Mouse (Mus musculus): ENCODE results near the gene Fam168b. TPM values are rescaled to one million over a fixed set of nuclear protein-coding genes. Genes with fewer than 3 reads are reported as not detected.

Fam168b gene
- polyA plus RNA-seq, 1 experiment from 2014 or later, result 65.7 TPM

DNA sequence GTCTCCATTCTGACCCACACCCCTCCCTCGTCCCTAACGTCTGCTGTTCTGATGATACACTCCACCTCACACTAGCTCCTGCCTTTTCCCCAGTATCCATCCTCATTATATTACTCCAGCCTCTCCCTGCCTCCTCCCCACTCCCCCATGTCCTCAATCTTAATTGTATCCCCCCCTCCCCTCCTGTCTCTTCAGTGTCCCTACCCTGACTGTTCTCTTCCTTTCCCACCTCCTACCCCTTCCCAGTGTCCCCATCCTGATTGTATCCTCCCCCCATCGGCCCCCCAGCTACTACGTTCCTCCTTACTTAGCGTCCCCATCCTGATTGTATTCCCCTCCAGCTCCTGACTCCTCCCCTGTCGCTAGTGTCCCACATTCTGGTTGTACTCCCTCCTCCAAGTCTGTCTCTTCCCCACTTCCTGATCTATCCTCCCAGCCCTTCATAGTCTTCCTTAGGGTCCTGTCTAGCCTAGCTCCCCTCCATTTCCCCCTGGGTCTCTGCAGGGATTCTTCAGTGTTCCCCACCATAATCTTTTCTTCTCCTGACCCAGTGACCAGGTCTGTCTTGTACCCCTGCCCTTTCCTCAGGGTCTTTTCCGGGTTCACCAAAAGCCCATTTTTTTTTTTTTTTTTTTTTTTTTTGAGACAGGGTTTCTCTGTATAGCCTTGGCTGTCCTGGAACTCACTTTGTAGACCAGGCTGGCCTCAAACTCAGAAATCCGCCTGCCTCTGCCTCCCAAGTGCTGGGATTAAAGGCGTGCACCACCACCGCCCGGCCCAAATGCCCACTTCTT, 7.7 kb upstream of the Fam168b start:
- H3K4me1 ChIP-seq (replicated peaks), result peaks cover 26% of the 10 kb centered on the region
- H3K4me2 ChIP-seq, result peak overlapping the region; percentile 86
- H3K9me3 ChIP-seq (replicated peaks), result no peaks in the 10 kb centered on the region
- H3K4me3 ChIP-seq, result peak overlapping the region; percentile 92
- peak overlapping the region; percentile 97 for H3K9ac ChIP-seq
- H3K36me3 ChIP-seq, result no peaks in the 10 kb centered on the region
- H3K27ac ChIP-seq (ENCODE audit: poor library complexity, severe bottlenecking), result no peak overlapping the region
- peak; percentile 58 for ATAC-seq (ENCODE audit: insufficient number of reproducible peaks, low FRiP score)
- WGBS, result 46% methylated on average over 11 of the region's 11 CpGs
- H3K27me3 ChIP-seq (replicated peaks), result no peaks in the 10 kb centered on the region

DNA sequence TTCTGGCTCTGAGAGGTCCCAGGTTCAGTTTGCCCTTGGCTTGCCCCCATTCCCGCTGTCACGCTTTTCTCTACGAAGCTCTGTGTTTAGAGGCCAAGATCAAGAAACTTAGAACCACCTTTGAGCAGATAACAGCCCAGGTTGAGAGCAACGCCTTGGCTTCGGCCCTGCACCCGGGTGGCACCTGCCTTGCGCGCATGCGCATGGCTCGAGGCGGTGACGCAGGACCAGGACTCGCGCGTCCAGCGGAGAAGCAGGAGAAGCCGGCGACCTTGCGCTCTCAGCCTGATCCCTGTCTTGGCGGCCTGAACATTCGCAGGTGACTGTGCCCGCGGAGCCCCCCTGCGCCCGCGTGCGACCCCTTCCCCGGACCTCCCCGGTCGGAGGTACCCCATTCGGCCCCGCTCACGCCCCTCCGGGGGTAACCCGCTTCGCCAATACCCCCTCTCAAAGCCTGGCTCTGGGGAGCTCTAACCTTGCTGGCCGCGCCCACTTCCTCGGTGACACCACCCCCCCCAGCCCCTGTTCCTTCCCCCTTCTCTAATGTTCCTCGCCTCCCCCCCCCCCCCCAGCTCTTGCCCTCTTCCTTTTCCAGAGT, 7.0 kb upstream of the Fam168b start, which contains the start of gene Plekhb2:
Gene Plekhb2, plus strand, starts transcription at position 232 of the 598 bp plus-strand sequence.
- no peaks in the 10 kb centered on the region for H3K27me3 ChIP-seq (replicated peaks)
- peak within 1 kb of the TSS; percentile 92 for H3K4me3 ChIP-seq
- H3K9me3 ChIP-seq (replicated peaks), result no peaks in the 10 kb centered on the region
- no peaks in the 10 kb centered on the region for H3K36me3 ChIP-seq
- WGBS, result under 1% methylated on average over 35 of the region's 40 CpGs
- H3K4me2 ChIP-seq, result peak within 1 kb of the TSS; percentile 86
- peak within 1 kb of the TSS; percentile 97 for H3K9ac ChIP-seq
- H3K27ac ChIP-seq (ENCODE audit: poor library complexity, severe bottlenecking), result 0 out of 2 replicates have a peak within 1 kb of the TSS, but pooled peaks have one; percentile 62
- H3K4me1 ChIP-seq (replicated peaks), result peaks cover 26% of the 10 kb centered on the region
- ATAC-seq (ENCODE audit: insufficient number of reproducible peaks, low FRiP score), result peak; percentile 85

DNA sequence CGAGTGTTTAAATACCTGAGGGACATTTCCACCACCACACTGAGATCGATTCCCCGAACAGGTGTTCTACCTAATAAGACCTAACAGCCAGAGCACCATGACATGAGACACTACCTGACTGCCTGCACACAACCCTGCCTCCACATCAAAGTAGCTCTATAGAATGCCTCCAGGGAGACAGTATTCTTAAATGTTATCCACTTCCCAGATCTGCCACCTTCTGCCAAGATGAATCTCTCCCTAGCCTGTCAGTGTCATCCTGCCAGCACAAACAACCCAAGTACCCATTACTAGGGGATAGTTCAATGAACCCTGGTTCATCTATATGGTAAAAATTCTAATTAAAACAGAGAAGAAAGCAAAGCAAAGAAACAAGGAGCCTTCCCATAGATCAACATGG, 4.2 kb upstream of the Fam168b start:
- Histone ChIP-seq H3K4me2 (no peak overlapping the region), H3K27me3 (replicated peaks) (no peaks in the 10 kb centered on the region), H3K36me3 (no peaks in the 10 kb centered on the region), H3K4me1 (replicated peaks) (peaks cover 20% of the 10 kb centered on the region), H3K9me3 (replicated peaks) (no peaks in the 10 kb centered on the region), H3K9ac (no peak overlapping the region), H3K27ac (ENCODE audit: poor library complexity, severe bottlenecking) (no peak overlapping the region), H3K4me3 (no peak overlapping the region)
- WGBS, result 83% methylated on average over 3 of the region's 3 CpGs
- no peak for ATAC-seq (ENCODE audit: insufficient number of reproducible peaks, low FRiP score)

DNA sequence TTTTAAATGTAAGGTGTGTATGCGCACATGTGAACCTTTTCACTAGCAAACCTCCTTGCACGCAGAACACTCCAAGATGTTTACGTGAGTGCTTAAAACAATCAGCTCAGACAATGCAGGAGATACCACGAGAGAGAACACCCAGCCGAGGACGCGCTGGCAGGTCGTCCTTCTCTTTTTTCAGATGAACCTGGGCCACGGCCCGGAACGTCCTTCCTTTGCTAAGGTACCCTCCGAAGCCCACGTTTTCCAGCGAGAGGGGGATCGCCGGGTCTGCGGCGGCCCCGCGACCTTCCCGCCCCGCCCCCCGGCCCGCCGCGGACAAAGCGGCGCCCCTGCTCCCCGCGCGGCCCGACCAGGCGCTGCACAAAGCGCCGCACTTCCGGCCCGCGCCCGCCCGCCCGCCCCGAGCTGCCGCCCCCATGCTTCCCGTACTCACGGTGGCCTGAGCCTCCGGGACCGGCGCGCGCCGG, 440 bp downstream of the Fam168b start:
- 1% methylated on average over 51 of the region's 51 CpGs for WGBS
- H3K4me3 ChIP-seq, result peak overlapping the region; percentile 86
- H3K36me3 ChIP-seq, result no peaks in the 10 kb centered on the region
- H3K9ac ChIP-seq, result peak overlapping the region; percentile 92
- H3K27me3 ChIP-seq (replicated peaks), result no peaks in the 10 kb centered on the region
- peak; percentile 86 for ATAC-seq (ENCODE audit: insufficient number of reproducible peaks, low FRiP score)
- peak overlapping the region; percentile 98 for H3K27ac ChIP-seq (ENCODE audit: poor library complexity, severe bottlenecking)
- H3K9me3 ChIP-seq (replicated peaks), result no peaks in the 10 kb centered on the region
- H3K4me2 ChIP-seq, result peak overlapping the region; percentile 97
- peaks cover 36% of the 10 kb centered on the region for H3K4me1 ChIP-seq (replicated peaks)

DNA sequence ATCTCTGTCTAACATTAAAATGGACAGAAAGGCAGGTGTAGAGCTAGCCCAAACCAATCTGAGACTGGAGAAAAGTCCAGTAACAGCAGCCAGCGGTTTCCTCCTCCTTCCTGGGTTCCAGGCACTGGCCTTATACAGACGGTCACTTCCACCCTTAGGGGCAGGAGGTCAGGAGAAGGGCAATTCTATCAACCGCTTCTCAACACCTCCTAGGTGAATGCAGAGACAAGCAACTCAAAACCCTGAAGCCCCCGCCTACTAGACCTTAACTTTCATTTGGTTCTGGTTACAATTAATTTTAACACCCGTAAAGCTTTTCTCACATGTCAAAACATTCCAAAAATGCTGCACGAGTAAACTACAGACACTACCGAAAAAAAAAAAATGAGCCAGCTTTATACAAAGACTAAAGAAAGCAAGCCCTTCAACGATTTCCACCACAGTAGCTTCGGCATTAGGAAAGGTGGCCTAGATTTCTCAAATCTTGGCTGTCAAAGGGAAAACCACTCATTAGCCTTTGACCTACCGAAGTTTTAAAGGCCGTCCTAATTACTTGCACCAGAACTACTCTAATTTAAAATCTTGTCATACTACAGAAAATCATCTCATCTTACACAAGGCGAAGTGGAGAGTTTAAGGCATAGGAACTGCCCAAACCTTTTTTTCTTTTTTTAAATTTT, 1.0 kb downstream of the Fam168b start:
- peak overlapping the region; percentile 86 for H3K4me3 ChIP-seq
- H3K27ac ChIP-seq (ENCODE audit: poor library complexity, severe bottlenecking), result peak overlapping the region; percentile 98
- WGBS, result under 1% methylated on average over 12 of the region's 12 CpGs
- no peaks in the 10 kb centered on the region for H3K9me3 ChIP-seq (replicated peaks)
- no peak for ATAC-seq (ENCODE audit: insufficient number of reproducible peaks, low FRiP score)
- peak overlapping the region; percentile 97 for H3K4me2 ChIP-seq
- no peaks in the 10 kb centered on the region for H3K36me3 ChIP-seq
- H3K4me1 ChIP-seq (replicated peaks), result peaks cover 40% of the 10 kb centered on the region
- no peaks in the 10 kb centered on the region for H3K27me3 ChIP-seq (replicated peaks)
- peak overlapping the region; percentile 92 for H3K9ac ChIP-seq

DNA sequence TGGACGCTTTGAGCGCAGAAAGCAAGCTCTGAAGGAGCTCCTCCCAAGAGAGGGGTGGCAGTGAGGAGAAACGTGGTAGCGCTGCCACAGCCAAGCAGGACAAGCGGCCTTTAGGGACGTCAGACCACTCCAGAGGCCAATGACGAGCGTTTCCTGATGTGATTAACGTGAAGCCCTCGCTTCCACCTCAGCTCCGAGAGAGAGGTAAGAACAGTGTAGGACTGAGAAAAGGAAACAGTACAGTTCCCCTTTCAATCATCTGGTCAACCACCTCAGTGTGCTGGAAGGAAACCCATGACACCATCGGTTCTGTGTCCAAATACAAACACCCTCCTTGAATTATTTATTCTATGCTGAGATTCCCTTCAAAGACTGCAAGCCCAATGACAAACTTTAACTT, 3.6 kb downstream of the Fam168b start:
- peak overlapping the region; percentile 37 for H3K4me2 ChIP-seq
- no peak overlapping the region for H3K4me3 ChIP-seq
- 39% methylated on average over 12 of the region's 12 CpGs for WGBS
- H3K4me1 ChIP-seq (replicated peaks), result peaks cover 58% of the 10 kb centered on the region
- H3K27ac ChIP-seq (ENCODE audit: poor library complexity, severe bottlenecking), result no peak overlapping the region
- no peak for ATAC-seq (ENCODE audit: insufficient number of reproducible peaks, low FRiP score)
- peaks cover 22% of the 10 kb centered on the region for H3K36me3 ChIP-seq
- H3K9ac ChIP-seq, result 0 out of 2 replicates have a peak overlapping the region, but pooled peaks have one; percentile 50
- no peaks in the 10 kb centered on the region for H3K9me3 ChIP-seq (replicated peaks)
- no peaks in the 10 kb centered on the region for H3K27me3 ChIP-seq (replicated peaks)

DNA sequence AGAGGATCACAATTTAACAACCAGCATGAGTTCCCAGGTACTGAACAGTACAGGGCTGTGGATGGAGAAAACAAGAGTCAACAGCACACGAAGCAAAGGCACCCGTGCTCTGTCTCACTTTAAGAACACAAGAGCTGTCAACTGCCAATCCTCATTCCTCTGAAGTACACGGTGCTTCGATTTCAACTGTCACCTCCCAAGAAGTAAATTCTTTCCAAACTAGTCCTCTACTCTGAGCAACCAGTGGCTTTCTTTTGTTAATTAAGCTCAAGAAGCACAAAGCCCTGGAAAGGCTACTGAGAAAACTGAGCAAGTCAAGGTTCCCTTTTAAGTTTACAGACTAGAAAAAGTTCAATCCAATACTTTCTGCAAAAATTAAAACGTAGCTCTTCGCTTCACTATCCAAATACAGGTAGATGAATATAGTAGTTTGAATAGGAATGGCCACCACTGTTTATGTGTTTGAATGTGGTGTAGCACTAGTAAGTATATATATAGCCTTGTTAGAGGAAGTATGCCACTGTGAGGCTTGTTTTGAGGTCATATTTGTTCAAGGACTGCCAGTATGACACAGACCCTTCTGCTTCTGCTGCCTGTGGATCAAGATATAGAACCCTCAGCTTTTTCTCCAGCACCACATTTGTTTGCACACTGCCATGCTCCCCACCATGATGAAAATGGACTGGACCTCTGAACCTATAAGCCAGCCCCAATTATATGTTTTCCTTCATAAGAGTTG, 4.7 kb downstream of the Fam168b start:
- Histone ChIP-seq H3K27ac (ENCODE audit: poor library complexity, severe bottlenecking) (0 out of 2 replicates have a peak overlapping the region, but pooled peaks have one; percentile 8), H3K27me3 (replicated peaks) (no peaks in the 10 kb centered on the region), H3K9ac (0 out of 2 replicates have a peak overlapping the region, but pooled peaks have one; percentile 15), H3K9me3 (replicated peaks) (no peaks in the 10 kb centered on the region), H3K4me1 (replicated peaks) (peaks cover 59% of the 10 kb centered on the region), H3K4me3 (no peak overlapping the region), H3K36me3 (peaks cover 30% of the 10 kb centered on the region), H3K4me2 (no peak overlapping the region)
- ATAC-seq (ENCODE audit: insufficient number of reproducible peaks, low FRiP score), result no peak
- 56% methylated on average over 6 of the region's 6 CpGs for WGBS

DNA sequence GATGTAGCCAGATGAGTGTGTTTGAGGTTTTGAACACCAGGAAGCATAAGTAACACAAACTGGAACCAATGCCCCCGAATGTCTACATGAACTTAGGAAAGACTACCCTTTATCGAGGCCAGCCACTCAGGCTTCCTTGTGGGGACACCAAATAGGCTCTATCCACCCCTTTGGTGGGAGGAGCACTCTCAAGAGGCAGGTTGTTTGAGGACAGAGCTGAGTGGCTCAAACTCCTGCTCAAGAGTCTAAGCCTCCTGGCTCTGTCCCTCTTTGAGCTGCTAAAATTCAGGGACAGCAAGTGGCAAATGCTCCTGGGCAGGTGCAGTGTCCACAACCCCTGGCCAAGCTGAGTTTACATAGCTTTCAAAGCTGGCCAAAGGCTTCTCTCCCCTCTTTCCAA, 8.0 kb downstream of the Fam168b start:
- no peak overlapping the region for H3K4me3 ChIP-seq
- H3K36me3 ChIP-seq, result peaks cover 44% of the 10 kb centered on the region
- no peaks in the 10 kb centered on the region for H3K27me3 ChIP-seq (replicated peaks)
- no peak overlapping the region for H3K27ac ChIP-seq (ENCODE audit: poor library complexity, severe bottlenecking)
- H3K4me1 ChIP-seq (replicated peaks), result peaks cover 76% of the 10 kb centered on the region
- H3K4me2 ChIP-seq, result no peak overlapping the region
- 81% methylated on average over 2 of the region's 2 CpGs for WGBS
- H3K9ac ChIP-seq, result no peak overlapping the region
- no peaks in the 10 kb centered on the region for H3K9me3 ChIP-seq (replicated peaks)
- no peak for ATAC-seq (ENCODE audit: insufficient number of reproducible peaks, low FRiP score)

DNA sequence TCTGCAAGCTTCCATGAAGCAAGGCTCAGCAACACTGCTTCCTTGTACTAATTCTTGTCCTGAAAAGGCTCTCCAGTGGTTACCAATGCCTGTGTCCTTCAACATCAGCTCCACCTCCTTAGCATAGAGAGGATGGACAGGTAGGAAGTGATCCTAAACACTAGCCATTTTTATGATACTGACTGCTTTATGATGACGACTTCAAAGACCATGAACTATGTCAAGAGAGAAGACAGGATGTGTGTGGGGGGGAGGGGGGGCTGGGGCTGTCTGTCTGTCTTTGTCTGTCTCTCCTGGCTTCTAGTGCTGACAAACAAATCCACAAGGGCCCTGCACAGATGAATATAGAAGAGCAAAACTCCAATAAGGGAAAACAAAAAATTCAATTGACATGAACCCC, 11.5 kb downstream of the Fam168b start:
- H3K36me3 ChIP-seq, result peaks cover 67% of the 10 kb centered on the region
- no peak overlapping the region for H3K4me3 ChIP-seq
- ATAC-seq (ENCODE audit: insufficient number of reproducible peaks, low FRiP score), result no peak
- peaks cover 58% of the 10 kb centered on the region for H3K4me1 ChIP-seq (replicated peaks)
- H3K27me3 ChIP-seq (replicated peaks), result no peaks in the 10 kb centered on the region
- no peak overlapping the region for H3K27ac ChIP-seq (ENCODE audit: poor library complexity, severe bottlenecking)
- no peak overlapping the region for H3K9ac ChIP-seq
- 50% methylated on average over 1 of the region's 1 CpGs for WGBS
- H3K9me3 ChIP-seq (replicated peaks), result no peaks in the 10 kb centered on the region
- no peak overlapping the region for H3K4me2 ChIP-seq

DNA sequence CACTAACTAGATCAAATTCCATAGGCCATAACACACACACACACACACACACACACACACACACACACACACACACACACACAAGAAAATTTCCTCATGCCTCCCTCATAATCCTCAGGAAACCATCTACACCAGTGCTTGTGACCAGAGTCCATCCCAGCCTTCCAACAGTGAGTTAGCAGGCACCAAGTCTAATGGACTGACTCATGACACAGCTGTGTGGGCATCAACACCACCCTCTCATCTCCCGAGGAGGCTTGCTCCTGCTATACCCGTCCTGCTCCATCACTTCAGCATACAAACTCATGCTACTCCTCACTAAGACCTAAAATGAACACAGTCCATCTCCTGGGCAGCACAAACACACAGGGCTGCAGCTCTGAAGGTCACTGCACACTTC, 11.9 kb downstream of the Fam168b start:
- H3K9ac ChIP-seq, result no peak overlapping the region
- H3K4me3 ChIP-seq, result no peak overlapping the region
- H3K9me3 ChIP-seq (replicated peaks), result no peaks in the 10 kb centered on the region
- H3K4me2 ChIP-seq, result no peak overlapping the region
- peaks cover 65% of the 10 kb centered on the region for H3K36me3 ChIP-seq
- WGBS, result 69% methylated on average over 2 of the region's 2 CpGs
- peaks cover 54% of the 10 kb centered on the region for H3K4me1 ChIP-seq (replicated peaks)
- H3K27me3 ChIP-seq (replicated peaks), result no peaks in the 10 kb centered on the region
- no peak for ATAC-seq (ENCODE audit: insufficient number of reproducible peaks, low FRiP score)
- H3K27ac ChIP-seq (ENCODE audit: poor library complexity, severe bottlenecking), result no peak overlapping the region
